Mouse (Mus musculus) layer of hippocampus, adult 9-10 months (tissue): ENCODE results near the gene Col9a1.
A peak's percentile ranks its signal among the peaks of the same experiment; 100 is the strongest.

Experiments
- DNase-seq: peaks from one replicate; pipeline ENCODE4 v3.0.0; 2022; ENCODE audit warnings: low spot score

Gene Col9a1

GRCm38 (mm10) chr1:24222231-24222630 lies 44.8 kb downstream of the Col9a1 start:
- no peak for DNase-seq

GRCm38 (mm10) chr1:24222981-24223612 lies 45.7 kb downstream of the Col9a1 start:
- peak; percentile 27 for DNase-seq

GRCm38 (mm10) chr1:24225825-24226526 lies 48.6 kb downstream of the Col9a1 start:
- DNase-seq: no peak

GRCm38 (mm10) chr1:24226941-24227711 lies 49.7 kb downstream of the Col9a1 start:
- DNase-seq: no peak

- DNase-seq: no peak
These were observed 52.1 kb downstream of the Col9a1 start for GRCm38 (mm10) chr1:24229552-24229951.

GRCm38 (mm10) chr1:24230428-24230827 lies 53.0 kb downstream of the Col9a1 start:
- DNase-seq: no peak

- no peak for DNase-seq
These were observed 54.3 kb downstream of the Col9a1 start for GRCm38 (mm10) chr1:24231504-24232270.

- DNase-seq: no peak
These were observed 58.9 kb downstream of the Col9a1 start for GRCm38 (mm10) chr1:24236330-24236729.

- DNase-seq: no peak
These were observed 62.8 kb downstream of the Col9a1 start for GRCm38 (mm10) chr1:24240039-24240691.

- no peak for DNase-seq
These were observed 67.5 kb downstream of the Col9a1 start for GRCm38 (mm10) chr1:24244931-24245330.

GRCm38 (mm10) chr1:24245700-24246375 lies 68.4 kb downstream of the Col9a1 start:
- DNase-seq: no peak

- no peak for DNase-seq
These were observed 71.1 kb downstream of the Col9a1 start for GRCm38 (mm10) chr1:24248294-24249104.

- DNase-seq: peak; percentile 60
These were observed 71.8 kb downstream of the Col9a1 start for GRCm38 (mm10) chr1:24249105-24249664.

GRCm38 (mm10) chr1:24257961-24258360 lies 80.6 kb downstream of the Col9a1 start:
- DNase-seq: no peak

GRCm38 (mm10) chr1:24259419-24259818 lies 82.0 kb downstream of the Col9a1 start:
- DNase-seq: no peak

- no peak for DNase-seq
These were observed 83.8 kb downstream of the Col9a1 start for GRCm38 (mm10) chr1:24261181-24261580.

- DNase-seq: no peak
These were observed 89.6 kb downstream of the Col9a1 start for GRCm38 (mm10) chr1:24267022-24267421.

GRCm38 (mm10) chr1:24286360-24286759 lies 109.0 kb downstream of the Col9a1 start:
- DNase-seq: no peak

GRCm38 (mm10) chr1:24292515-24292914 lies 115.1 kb downstream of the Col9a1 start:
- no peak for DNase-seq
